Mouse (Mus musculus): Measurements from ENCODE around the gene Slc8b1. TPM values are rescaled to one million over a fixed set of nuclear protein-coding genes. Genes with fewer than 3 reads are reported as not detected.

Gene Slc8b1
- polyA plus RNA-seq, 1 experiment from 2014 or later, result 5.9 TPM

DNA sequence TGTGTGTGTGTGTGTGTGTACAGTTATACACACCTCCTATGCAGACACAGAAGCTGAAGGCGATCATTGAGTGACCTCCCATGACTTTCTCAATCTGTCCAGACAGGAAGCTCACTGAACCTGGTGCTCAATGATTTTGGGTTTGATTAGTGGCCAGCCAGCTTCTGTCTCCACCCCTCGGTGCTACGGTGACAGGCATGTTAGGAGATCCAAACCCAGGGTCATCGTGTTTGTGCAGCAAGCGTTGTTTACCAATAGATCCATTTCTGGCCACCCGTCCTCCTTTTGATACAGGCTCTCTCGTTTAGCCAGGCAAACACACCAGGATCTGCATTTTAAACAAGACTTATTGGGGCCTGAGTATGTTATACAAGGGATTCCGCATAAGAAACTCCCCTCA lies 20.7 kb downstream of the Slc8b1 start:
- no peak overlapping the region for H3K27ac ChIP-seq
- no peak for ATAC-seq (ENCODE audit: insufficient number of reproducible peaks, insufficient read depth, low FRiP score, low TSS enrichment, low read depth)
- 84% methylated on average over 8 of the region's 8 CpGs for WGBS

DNA sequence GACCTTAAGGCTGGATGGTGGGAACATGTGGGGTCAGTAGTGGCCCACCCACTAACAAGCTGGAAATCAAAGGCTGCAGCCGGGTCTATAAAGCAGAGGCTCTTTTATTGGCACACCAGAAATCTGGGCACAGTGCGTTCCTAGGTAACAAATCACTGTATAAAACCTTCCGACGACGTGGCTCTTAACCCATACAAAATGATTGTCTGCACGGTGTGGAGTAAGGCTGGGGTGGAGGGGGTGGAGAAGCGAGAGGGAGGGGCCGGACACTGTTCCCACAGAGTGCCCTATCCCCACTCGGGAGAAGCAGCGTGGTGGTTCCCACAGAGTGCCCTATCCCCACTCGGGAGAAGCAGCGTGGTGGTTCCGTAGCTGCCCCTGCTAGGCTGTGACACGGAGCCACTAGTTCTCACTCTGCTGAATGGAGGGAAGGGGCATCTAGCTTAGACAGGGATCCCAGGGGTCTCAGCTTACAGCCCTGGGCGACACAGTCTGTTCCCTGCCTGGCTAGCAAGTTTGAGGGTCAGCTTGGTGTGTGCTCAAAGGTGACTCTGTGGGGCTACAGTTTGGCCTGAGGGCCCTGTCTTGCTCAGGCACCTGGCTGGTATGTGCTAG lies 23.2 kb downstream of the Slc8b1 start:
- peaks cover 35% of the 10 kb centered on the region for H3K4me1 ChIP-seq
- H3K4me2 ChIP-seq, result no peak overlapping the region
- H3K27me3 ChIP-seq, result no peaks in the 10 kb centered on the region
- H3K4me3 ChIP-seq, result no peak overlapping the region
- 57% methylated on average over 15 of the region's 15 CpGs for WGBS
- H3K9ac ChIP-seq, result peak overlapping the region; percentile 36; the same call in 1 of the 2 replicates
- H3K36me3 ChIP-seq, result peaks cover 29% of the 10 kb centered on the region
- peak overlapping the region; percentile 77 for H3K27ac ChIP-seq
- 0 out of 2 replicates have a peak, but pooled peaks have one; percentile 1 for ATAC-seq (ENCODE audit: insufficient number of reproducible peaks, insufficient read depth, low FRiP score, low TSS enrichment, low read depth)
- no peaks in the 10 kb centered on the region for H3K9me3 ChIP-seq

More for the DNA sequence above, 20.7 kb downstream of the Slc8b1 start:
- no peak overlapping the region for H3K9ac ChIP-seq
- H3K4me1 ChIP-seq, result peaks cover 35% of the 10 kb centered on the region
- H3K9me3 ChIP-seq, result no peaks in the 10 kb centered on the region
- no peak overlapping the region for H3K4me3 ChIP-seq
- no peaks in the 10 kb centered on the region for H3K27me3 ChIP-seq
- no peak overlapping the region for H3K4me2 ChIP-seq
- H3K36me3 ChIP-seq, result peaks cover 11% of the 10 kb centered on the region

DNA sequence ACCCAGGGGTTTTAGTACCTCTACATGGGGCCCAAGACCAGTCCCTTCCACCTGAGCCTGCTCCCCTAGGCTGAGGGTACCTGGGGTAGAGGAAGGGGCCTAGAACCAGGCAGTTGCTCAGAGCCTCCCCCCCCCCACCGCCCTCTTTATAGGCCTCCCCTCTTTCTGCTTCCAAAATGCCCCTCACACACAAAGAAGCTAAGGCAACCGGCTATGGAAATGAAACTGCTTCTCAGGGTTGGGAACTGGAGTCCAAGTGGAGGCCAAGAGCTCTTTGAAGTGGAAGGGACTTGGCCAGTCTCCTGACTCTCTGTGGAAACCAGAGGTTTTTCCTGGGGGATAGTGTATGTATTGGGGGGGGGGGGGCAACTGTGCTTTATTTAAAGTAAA lies 23.7 kb downstream of the Slc8b1 start:
- ATAC-seq (ENCODE audit: insufficient number of reproducible peaks, insufficient read depth, low FRiP score, low TSS enrichment, low read depth), result 0 out of 2 replicates have a peak, but pooled peaks have one; percentile 10

DNA sequence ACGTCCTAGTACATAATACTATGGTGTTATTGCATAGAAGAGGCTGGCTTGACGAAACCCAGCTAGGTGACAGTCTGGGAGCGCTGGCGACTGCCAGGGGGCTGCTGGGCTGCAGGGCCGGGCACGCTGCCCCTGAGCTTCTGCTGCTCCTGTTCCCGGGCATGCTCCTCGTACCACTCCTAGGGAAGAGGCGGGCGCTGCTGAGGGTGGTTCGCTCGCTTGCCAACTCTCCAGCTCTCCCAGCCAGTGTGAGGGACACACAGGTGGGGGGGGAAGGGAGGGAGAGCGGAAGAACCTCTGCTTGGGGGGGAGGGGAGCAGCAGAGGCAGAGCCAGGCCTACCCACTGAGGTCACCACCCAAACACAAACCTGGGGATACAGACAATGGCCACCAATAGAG lies 25.1 kb downstream of the Slc8b1 start:
- H3K4me3 ChIP-seq, result no peak overlapping the region
- 0 out of 2 replicates have a peak overlapping the region, but pooled peaks have one; percentile 32 for H3K9ac ChIP-seq
- no peak overlapping the region for H3K4me2 ChIP-seq
- no peaks in the 10 kb centered on the region for H3K27me3 ChIP-seq
- ATAC-seq (ENCODE audit: insufficient number of reproducible peaks, insufficient read depth, low FRiP score, low TSS enrichment, low read depth), result no peak
- H3K4me1 ChIP-seq, result peaks cover 35% of the 10 kb centered on the region
- peak overlapping the region; percentile 75 for H3K27ac ChIP-seq
- peaks cover 48% of the 10 kb centered on the region for H3K36me3 ChIP-seq
- 65% methylated on average over 13 of the region's 13 CpGs for WGBS
- H3K9me3 ChIP-seq, result no peaks in the 10 kb centered on the region

More for the DNA sequence above, 23.7 kb downstream of the Slc8b1 start:
- WGBS, result 41% methylated on average over 2 of the region's 2 CpGs
- Histone ChIP-seq H3K27me3 (no peaks in the 10 kb centered on the region), H3K9ac (0 out of 2 replicates have a peak overlapping the region, but pooled peaks have one; percentile 36), H3K27ac (peak overlapping the region; percentile 77), H3K36me3 (peaks cover 34% of the 10 kb centered on the region), H3K9me3 (no peaks in the 10 kb centered on the region), H3K4me1 (peaks cover 35% of the 10 kb centered on the region), H3K4me2 (no peak overlapping the region), H3K4me3 (no peak overlapping the region)

DNA sequence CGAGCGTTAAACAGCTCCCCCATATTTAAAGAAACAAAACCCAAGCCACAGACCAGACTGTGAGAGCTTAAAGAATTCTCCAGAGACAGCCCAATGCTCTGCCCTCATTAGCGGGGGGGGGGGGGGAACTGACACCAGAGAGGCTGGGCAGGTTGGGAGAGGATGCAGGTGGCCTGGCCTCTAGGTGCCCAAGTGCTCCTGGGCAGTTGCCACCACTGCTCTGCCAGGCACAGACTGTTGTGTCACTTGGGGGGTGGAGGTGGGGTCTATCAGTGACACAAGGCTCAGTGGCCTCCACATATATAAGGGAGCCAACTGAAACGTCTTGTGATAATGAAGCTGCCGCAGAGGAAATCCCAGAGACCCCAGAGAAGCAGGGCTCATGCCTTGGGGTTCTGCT lies 25.7 kb downstream of the Slc8b1 start:
- ATAC-seq (ENCODE audit: insufficient number of reproducible peaks, insufficient read depth, low FRiP score, low TSS enrichment, low read depth), result no peak
- Histone ChIP-seq H3K4me1 (peaks cover 35% of the 10 kb centered on the region), H3K27me3 (no peaks in the 10 kb centered on the region), H3K27ac (peak overlapping the region; percentile 75; the same call in 1 of the 2 replicates), H3K4me3 (no peak overlapping the region), H3K4me2 (no peak overlapping the region), H3K9ac (0 out of 2 replicates have a peak overlapping the region, but pooled peaks have one; percentile 32), H3K36me3 (peaks cover 52% of the 10 kb centered on the region), H3K9me3 (no peaks in the 10 kb centered on the region)
- 61% methylated on average over 5 of the region's 5 CpGs for WGBS

DNA sequence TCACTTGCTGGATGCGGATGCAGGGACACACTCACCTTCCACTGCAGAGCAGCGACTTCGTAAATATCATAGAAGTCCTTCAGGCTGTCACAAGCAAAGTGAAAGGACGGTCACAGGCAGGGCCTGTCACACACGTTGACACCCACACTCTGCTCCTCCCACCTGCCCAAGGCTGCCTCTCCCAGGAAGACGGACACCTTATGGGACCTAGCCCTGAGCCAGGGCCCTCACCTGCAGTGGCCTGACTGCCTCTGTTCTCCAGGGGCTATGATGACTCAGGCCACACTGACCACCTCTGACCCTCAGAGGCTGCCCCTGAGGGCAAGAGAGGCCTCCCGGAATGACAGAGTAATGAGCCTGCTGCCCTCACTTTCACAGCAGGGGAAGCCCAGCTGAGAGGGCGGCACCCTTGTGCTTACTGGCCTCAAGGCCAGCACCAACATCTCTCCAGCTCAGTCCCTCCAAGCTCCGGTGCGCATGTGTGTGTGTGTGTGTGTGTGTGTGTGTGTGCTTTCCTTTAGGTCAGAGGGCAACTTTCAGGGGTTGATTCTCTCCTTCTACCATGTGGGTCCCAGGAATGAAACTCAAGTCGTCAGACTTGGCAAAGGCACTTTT lies 37.4 kb downstream of the Slc8b1 start:
- no peak overlapping the region for H3K4me3 ChIP-seq
- peaks cover 69% of the 10 kb centered on the region for H3K36me3 ChIP-seq
- H3K9me3 ChIP-seq, result no peaks in the 10 kb centered on the region
- H3K27me3 ChIP-seq, result no peaks in the 10 kb centered on the region
- H3K9ac ChIP-seq, result no peak overlapping the region
- H3K4me1 ChIP-seq, result 0 out of 2 replicates have a peak, but pooled peaks cover 5% of the 10 kb centered on the region
- no peak overlapping the region for H3K4me2 ChIP-seq
- WGBS, result 54% methylated on average over 11 of the region's 11 CpGs
- no peak overlapping the region for H3K27ac ChIP-seq
- no peak for ATAC-seq (ENCODE audit: insufficient number of reproducible peaks, insufficient read depth, low FRiP score, low TSS enrichment, low read depth)

DNA sequence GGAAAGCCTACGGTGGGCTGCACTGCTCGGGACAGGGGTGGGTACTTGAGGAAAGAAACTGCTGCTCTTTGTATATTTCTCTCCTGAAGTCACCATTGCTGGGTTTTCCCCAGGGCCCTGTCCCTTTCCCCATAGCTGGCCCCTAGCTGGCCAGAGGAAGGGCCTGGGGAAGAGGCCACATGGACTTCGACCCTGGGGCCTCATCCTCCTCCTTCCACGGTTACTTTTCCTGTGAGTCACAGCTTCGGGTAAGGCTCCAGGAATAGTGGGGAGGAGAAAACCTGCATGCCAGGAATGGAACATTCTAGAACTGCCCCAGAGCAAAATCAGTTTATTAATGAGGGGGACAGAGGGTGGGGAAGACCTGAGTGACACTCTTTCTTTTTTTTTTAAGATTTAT lies 39.2 kb downstream of the Slc8b1 start:
- Histone ChIP-seq H3K27me3 (no peaks in the 10 kb centered on the region), H3K4me1 (0 out of 2 replicates have a peak, but pooled peaks cover 5% of the 10 kb centered on the region), H3K9ac (no peak overlapping the region), H3K4me2 (no peak overlapping the region), H3K4me3 (no peak overlapping the region), H3K36me3 (peaks cover 69% of the 10 kb centered on the region), H3K27ac (no peak overlapping the region), H3K9me3 (no peaks in the 10 kb centered on the region)
- no peak for ATAC-seq (ENCODE audit: insufficient number of reproducible peaks, insufficient read depth, low FRiP score, low TSS enrichment, low read depth)
- 77% methylated on average over 5 of the region's 5 CpGs for WGBS

DNA sequence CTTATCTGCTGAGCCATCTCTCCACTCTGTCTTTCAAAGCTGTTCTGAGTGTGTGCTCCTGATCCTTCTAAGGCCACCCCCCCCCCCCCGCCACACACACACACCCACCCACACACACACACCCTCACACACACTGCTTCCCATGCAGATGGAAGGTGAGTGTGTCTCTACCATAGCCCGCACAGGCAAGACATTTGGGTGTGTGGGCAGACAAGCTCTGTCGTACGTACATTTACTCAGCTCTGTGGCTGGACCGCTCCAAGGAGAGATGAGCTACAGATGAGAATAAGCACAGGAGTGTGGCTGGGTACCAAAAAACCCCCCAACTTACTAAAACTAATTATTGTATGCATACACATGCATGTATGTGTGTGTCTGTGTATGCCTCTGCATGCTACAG lies 39.7 kb downstream of the Slc8b1 start:
- Histone ChIP-seq H3K36me3 (peaks cover 75% of the 10 kb centered on the region), H3K4me2 (no peak overlapping the region), H3K27ac (no peak overlapping the region), H3K27me3 (no peaks in the 10 kb centered on the region), H3K4me3 (no peak overlapping the region), H3K4me1 (0 out of 2 replicates have a peak, but pooled peaks cover 5% of the 10 kb centered on the region), H3K9me3 (no peaks in the 10 kb centered on the region), H3K9ac (no peak overlapping the region)
- no peak for ATAC-seq (ENCODE audit: insufficient number of reproducible peaks, insufficient read depth, low FRiP score, low TSS enrichment, low read depth)
- WGBS, result 91% methylated on average over 5 of the region's 5 CpGs

DNA sequence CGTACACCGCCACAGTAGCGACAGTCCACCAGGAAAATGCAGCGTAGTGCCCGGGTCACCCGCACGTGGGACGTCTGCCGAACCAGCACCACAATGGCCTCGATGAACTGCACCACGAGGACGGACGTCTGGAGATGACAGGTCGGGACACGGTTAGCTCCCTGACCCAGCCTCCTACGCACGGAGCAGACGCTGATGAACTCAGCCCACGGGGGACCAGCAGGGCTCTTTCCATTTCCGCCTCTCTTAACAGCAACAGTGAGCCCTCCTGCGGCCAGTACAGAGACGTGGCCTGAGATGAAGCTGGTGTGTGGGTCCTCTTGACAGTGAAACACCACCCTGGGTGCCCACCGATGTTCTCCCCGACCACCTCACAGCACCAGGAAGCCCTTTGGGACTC lies 44.9 kb downstream of the Slc8b1 start:
- no peak for ATAC-seq (ENCODE audit: insufficient number of reproducible peaks, insufficient read depth, low FRiP score, low TSS enrichment, low read depth)
- Histone ChIP-seq H3K4me1 (peaks cover 35% of the 10 kb centered on the region), H3K36me3 (peaks cover 56% of the 10 kb centered on the region), H3K9me3 (no peaks in the 10 kb centered on the region), H3K4me3 (no peak overlapping the region), H3K4me2 (no peak overlapping the region), H3K27ac (no peak overlapping the region), H3K9ac (no peak overlapping the region), H3K27me3 (no peaks in the 10 kb centered on the region)
- WGBS, result 86% methylated on average over 24 of the region's 24 CpGs

DNA sequence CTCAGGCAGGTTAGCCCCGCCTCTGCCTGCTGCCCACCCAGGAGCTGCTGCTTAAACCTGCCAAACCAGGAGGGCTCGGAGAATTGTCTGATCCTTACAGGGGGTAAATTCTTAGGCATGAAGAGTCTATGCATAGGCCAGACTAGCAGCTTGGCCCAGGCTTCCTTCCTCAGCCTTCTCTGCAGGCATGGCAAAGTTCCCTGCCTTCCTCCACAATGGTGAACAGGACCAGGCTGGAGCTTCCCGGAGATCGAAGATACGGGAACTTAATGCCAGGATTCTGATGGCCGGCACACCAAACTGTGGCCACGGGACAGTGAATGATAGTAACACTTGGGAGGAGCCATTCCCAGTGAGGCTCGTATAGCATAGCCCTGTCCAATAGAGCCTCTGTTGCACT lies 47.1 kb downstream of the Slc8b1 start:
- WGBS, result 60% methylated on average over 8 of the region's 8 CpGs
- Histone ChIP-seq H3K4me2 (0 out of 2 replicates have a peak overlapping the region, but pooled peaks have one; percentile 22), H3K9me3 (no peaks in the 10 kb centered on the region), H3K4me3 (no peak overlapping the region), H3K27me3 (no peaks in the 10 kb centered on the region), H3K27ac (0 out of 2 replicates have a peak overlapping the region, but pooled peaks have one; percentile 49), H3K36me3 (peaks cover 36% of the 10 kb centered on the region), H3K4me1 (peaks cover 45% of the 10 kb centered on the region), H3K9ac (peak overlapping the region; percentile 36; the same call in 1 of the 2 replicates)
- no peak for ATAC-seq (ENCODE audit: insufficient number of reproducible peaks, insufficient read depth, low FRiP score, low TSS enrichment, low read depth)

DNA sequence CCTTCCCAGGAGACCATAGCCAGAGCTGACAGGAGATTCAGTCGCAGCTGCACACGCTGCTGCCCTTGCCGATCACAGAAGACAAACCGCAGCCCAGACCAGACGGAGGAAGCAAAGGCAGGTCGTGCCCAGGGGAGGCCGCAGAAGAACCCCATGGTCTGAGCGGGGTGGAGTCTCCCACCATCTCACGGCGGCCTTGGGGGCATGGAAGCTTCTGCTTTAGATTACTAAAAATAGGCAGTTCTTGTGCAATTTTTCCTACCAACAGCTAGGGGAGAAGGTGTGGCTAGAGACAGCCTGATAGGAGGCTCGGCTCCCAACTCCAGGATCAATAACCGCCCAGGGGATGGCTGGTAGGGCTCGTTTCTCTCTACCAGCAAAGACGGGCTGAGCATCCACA lies 47.8 kb downstream of the Slc8b1 start:
- H3K9ac ChIP-seq, result peak overlapping the region; percentile 36
- 39% methylated on average over 14 of the region's 14 CpGs for WGBS
- H3K4me2 ChIP-seq, result peak overlapping the region; percentile 22
- no peak overlapping the region for H3K4me3 ChIP-seq
- H3K27me3 ChIP-seq, result no peaks in the 10 kb centered on the region
- H3K9me3 ChIP-seq, result no peaks in the 10 kb centered on the region
- peaks cover 29% of the 10 kb centered on the region for H3K36me3 ChIP-seq
- ATAC-seq (ENCODE audit: insufficient number of reproducible peaks, insufficient read depth, low FRiP score, low TSS enrichment, low read depth), result no peak
- H3K27ac ChIP-seq, result peak overlapping the region; percentile 49
- peaks cover 52% of the 10 kb centered on the region for H3K4me1 ChIP-seq
